Mouse (Mus musculus) adrenal gland, postnatal 36 days (tissue): Measurements from ENCODE around the gene P2ry6. TPM values are rescaled to one million over a fixed set of nuclear protein-coding genes. Genes with fewer than 3 reads are reported as not detected.

Source experiments
- DNase-seq, 2 experiments: peaks; one replicate each; pipeline ENCODE4 v3.0.0; 2021; ENCODE audit warnings: mixed read lengths in 1 of 2
- total RNA-seq, 2 experiments: library from RNA; stranded (reverse); gene quantifications; 2 replicates each; pipeline ENCODE4 v1.2.3; 2021

The P2ry6 gene
- total RNA-seq, 2 experiments from 2014 or later, result 3.8 to 6.7 TPM

GRCm38 (mm10) chr7:100916526-100916925, 57.9 kb downstream of the P2ry6 start:
- no peak for DNase-seq

GRCm38 (mm10) chr7:100915204-100915603, 59.2 kb downstream of the P2ry6 start:
- no peak for DNase-seq

- DNase-seq, result peak; percentile 62 to 72
Measured at GRCm38 (mm10) chr7:100911791-100912190, 62.7 kb downstream of the P2ry6 start.

GRCm38 (mm10) chr7:100911246-100911770, 63.1 kb downstream of the P2ry6 start:
- peak; percentile 76 to 78 for DNase-seq

- peak; percentile 70 to 81 for DNase-seq
Measured at GRCm38 (mm10) chr7:100908567-100908966, 65.9 kb downstream of the P2ry6 start.

GRCm38 (mm10) chr7:100908061-100908460, 66.4 kb downstream of the P2ry6 start:
- peak; percentile 80 to 83 for DNase-seq

- DNase-seq, result peak; percentile 82 to 84
Measured at GRCm38 (mm10) chr7:100907231-100907630, 67.2 kb downstream of the P2ry6 start.

GRCm38 (mm10) chr7:100906029-100906789, 68.2 kb downstream of the P2ry6 start:
- peak in 1 of 2 experiments; percentile 3 for DNase-seq

GRCm38 (mm10) chr7:100905037-100905436, 69.4 kb downstream of the P2ry6 start:
- DNase-seq, result peak in 1 of 2 experiments; percentile 0

- peak in 1 of 2 experiments; percentile 1 for DNase-seq
Measured at GRCm38 (mm10) chr7:100904612-100905011, 69.8 kb downstream of the P2ry6 start.

- peak in 1 of 2 experiments; percentile 44 for DNase-seq
Measured at GRCm38 (mm10) chr7:100902451-100903137, 71.9 kb downstream of the P2ry6 start.

- DNase-seq, result peak in 1 of 2 experiments; percentile 57
Measured at GRCm38 (mm10) chr7:100897828-100898227, 76.6 kb downstream of the P2ry6 start.

- DNase-seq, result no peak
Measured at GRCm38 (mm10) chr7:100894833-100895226, 79.6 kb downstream of the P2ry6 start.

- peak; percentile 75 to 81 for DNase-seq
Measured at GRCm38 (mm10) chr7:100894057-100894832, 80.2 kb downstream of the P2ry6 start.

- peak; percentile 88 to 90 for DNase-seq
Measured at GRCm38 (mm10) chr7:100893249-100894056, 81.0 kb downstream of the P2ry6 start.

Other genes with a start within 250 kb of the P2ry6 start
- 1 to 10 TPM; 1.6 to 4.2 TPM for gene Relt, start 111.2 kb downstream of the P2ry6 start, total RNA-seq
- gene Arhgef17, start 42.5 kb downstream of the P2ry6 start, total RNA-seq, result 10 to 100 TPM; 63.3 to 69.0 TPM
- 1 to 10 TPM; 1.7 to 2.2 TPM for gene P2ry2, start 38.2 kb upstream of the P2ry6 start, total RNA-seq
- 10 to 100 TPM; 21.2 to 23.2 TPM for gene Fchsd2, start 118.2 kb upstream of the P2ry6 start, total RNA-seq